Mouse (Mus musculus) small intestine, adult 2 months (tissue): ENCODE measurements at regions not wholly inside any gene's neighbourhood (a gene's known extent, or its start where the extent isn't known, plus 50 kb on each side); places are given as distances from the start of the nearest gene placed in this dataset.

ENCODE experiments used
- H3K27ac ChIP-seq: fragments of 200-500 bp; 2 replicates; pipeline ENCODE4 v1.5.1; 2012; ENCODE audit warnings: low read depth, low read length, control low read depth, inconsistent platforms; ENCODE audit not compliant: insufficient read depth
- H3K27me3 ChIP-seq: fragments of 200-500 bp; 2 replicates; pipeline ENCODE4 v1.6.1; 2012; ENCODE audit warnings: mild to moderate bottlenecking, moderate library complexity, low read length, inconsistent platforms; ENCODE audit not compliant: control insufficient read depth, insufficient read depth
- H3K36me3 ChIP-seq: fragments of 200-500 bp; 2 replicates; pipeline ENCODE4 v1.6.1; 2012; ENCODE audit warnings: mild to moderate bottlenecking, low read length, control low read depth, inconsistent platforms; ENCODE audit not compliant: control insufficient read depth, insufficient read depth
- H3K4me1 ChIP-seq: fragments of 200-500 bp; 2 replicates; pipeline ENCODE4 v1.6.1; 2012; ENCODE audit warnings: low read length, inconsistent platforms, mixed read lengths; ENCODE audit not compliant: control insufficient read depth, insufficient read depth, insufficient read length
- H3K4me3 ChIP-seq: fragments of 200-500 bp; 2 replicates; pipeline ENCODE4 v1.5.1; 2012; ENCODE audit warnings: low read depth, mild to moderate bottlenecking, control low read depth, inconsistent platforms, low read length, moderate library complexity
- CTCF ChIP-seq: fragments of 200-500 bp; IDR thresholded peaks from 2 replicates; pipeline ENCODE4 v1.5.1; 2012; ENCODE audit warnings: low read depth, mild to moderate bottlenecking, control low read depth, inconsistent platforms, low read length, moderate library complexity, mixed read lengths; ENCODE audit not compliant: insufficient replicate concordance, insufficient read length; ENCODE audit errors: extremely low read depth
- POLR2A ChIP-seq: fragments of 200-500 bp; IDR thresholded peaks from 2 replicates; pipeline ENCODE4 v1.6.1; 2012; ENCODE audit warnings: low read depth, mild to moderate bottlenecking, control low read depth, inconsistent platforms, low read length, moderate library complexity
- WGBS: fragments of 180-500 bp; shearing (Covaris S2); methylation state at CpG from one replicate; pipeline ENCODE4 v1.1.7; 2018; 5-methylcytosine and 5-hydroxymethylcytosine counted together

- H3K27me3 ChIP-seq, result no peaks in the 10 kb centered on the region
- H3K36me3 ChIP-seq, result no peaks in the 10 kb centered on the region
- no peaks in the 10 kb centered on the region for H3K4me1 ChIP-seq
- no peak overlapping the region for H3K4me3 ChIP-seq
- no peak for TF ChIP-seq CTCF
- no peak for TF ChIP-seq POLR2A
- no peak overlapping the region for H3K27ac ChIP-seq
- WGBS, result 76% methylated on average over 5 of the region's 5 CpGs
These were observed 54.6 kb downstream of the Mex3b start for GRCm38 (mm10) chr7:82921722-82922121.

DNA sequence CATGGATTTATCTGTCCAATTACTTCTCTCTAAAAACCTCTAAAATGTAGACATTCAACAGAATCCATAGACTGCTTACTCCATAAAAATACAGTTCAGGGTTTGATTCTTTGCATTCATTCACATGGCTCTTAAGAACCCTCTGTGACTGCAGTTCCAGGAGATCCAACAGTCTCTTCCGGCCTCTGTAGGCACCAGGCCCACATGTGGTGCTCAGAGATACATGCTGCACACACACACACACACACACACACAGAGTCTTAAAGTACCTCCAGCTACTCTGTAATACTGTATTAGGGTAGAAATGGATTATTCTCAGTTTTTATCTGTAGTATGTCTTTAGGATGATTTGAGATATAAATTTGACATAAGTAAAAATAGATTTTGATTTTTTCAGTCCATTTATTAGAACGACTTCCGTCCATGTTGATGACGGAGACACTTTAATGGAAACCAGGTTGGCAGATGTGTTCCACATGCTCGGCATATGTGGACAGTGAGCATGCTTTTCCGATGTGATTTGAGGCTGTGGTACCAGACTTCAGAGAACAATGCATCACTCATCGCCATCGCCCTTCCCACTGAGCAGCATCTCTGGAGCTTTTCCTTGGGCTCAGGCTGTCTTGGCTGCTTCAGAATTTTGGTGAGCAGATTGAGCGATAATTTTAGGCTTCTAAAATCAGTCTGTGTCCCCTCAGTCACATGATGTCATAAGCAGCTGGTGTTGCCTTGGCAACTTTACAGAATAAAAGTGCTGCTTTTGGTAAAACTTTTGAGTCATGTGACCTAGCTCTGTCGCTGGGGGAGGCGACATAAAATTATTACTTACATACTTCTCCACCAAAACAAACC lies 56.3 kb downstream of the Mex3b start:
- no peak for TF ChIP-seq CTCF
- no peak for TF ChIP-seq POLR2A
- no peaks in the 10 kb centered on the region for H3K27me3 ChIP-seq
- no peaks in the 10 kb centered on the region for H3K36me3 ChIP-seq
- WGBS, result 73% methylated on average over 11 of the region's 11 CpGs
- H3K4me3 ChIP-seq, result no peak overlapping the region
- no peaks in the 10 kb centered on the region for H3K4me1 ChIP-seq
- no peak overlapping the region for H3K27ac ChIP-seq

- H3K4me1 ChIP-seq, result no peaks in the 10 kb centered on the region
- TF ChIP-seq POLR2A, result no peak
- TF ChIP-seq CTCF, result no peak
- 68% methylated on average over 3 of the region's 3 CpGs for WGBS
- no peaks in the 10 kb centered on the region for H3K36me3 ChIP-seq
- no peaks in the 10 kb centered on the region for H3K27me3 ChIP-seq
- no peak overlapping the region for H3K27ac ChIP-seq
- H3K4me3 ChIP-seq, result no peak overlapping the region
These were observed 57.0 kb downstream of the Mex3b start for GRCm38 (mm10) chr7:82924092-82924491.

DNA sequence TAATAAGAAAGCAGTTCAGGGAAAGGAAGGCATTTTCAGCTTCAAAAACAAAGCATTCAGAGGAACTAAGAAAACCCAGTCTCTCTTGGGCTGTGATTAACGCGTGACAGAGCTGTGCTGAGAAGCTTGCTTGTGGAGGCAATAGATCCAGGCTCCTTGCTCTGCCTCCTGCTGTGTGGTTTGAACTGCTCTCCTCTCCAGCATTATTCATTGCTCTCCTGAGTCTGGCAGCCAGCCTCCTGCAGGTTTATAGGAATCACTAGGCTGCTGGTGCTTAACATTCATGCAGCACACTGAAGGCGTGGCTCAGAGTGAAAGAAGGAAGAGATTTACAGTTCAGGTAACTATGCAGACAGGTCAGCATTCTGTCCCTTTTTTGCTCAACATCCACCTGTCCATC lies 71.2 kb downstream of the Mex3b start:
- H3K27ac ChIP-seq, result no peak overlapping the region
- H3K4me1 ChIP-seq, result no peaks in the 10 kb centered on the region
- no peaks in the 10 kb centered on the region for H3K27me3 ChIP-seq
- 55% methylated on average over 3 of the region's 3 CpGs for WGBS
- H3K4me3 ChIP-seq, result no peak overlapping the region
- TF ChIP-seq CTCF (no peak), POLR2A (no peak)
- H3K36me3 ChIP-seq, result no peaks in the 10 kb centered on the region

- no peak overlapping the region for H3K27ac ChIP-seq
- 93% methylated on average over 11 of the region's 11 CpGs for WGBS
These were observed 72.4 kb downstream of the Mex3b start for GRCm38 (mm10) chr7:82939536-82939935.

DNA sequence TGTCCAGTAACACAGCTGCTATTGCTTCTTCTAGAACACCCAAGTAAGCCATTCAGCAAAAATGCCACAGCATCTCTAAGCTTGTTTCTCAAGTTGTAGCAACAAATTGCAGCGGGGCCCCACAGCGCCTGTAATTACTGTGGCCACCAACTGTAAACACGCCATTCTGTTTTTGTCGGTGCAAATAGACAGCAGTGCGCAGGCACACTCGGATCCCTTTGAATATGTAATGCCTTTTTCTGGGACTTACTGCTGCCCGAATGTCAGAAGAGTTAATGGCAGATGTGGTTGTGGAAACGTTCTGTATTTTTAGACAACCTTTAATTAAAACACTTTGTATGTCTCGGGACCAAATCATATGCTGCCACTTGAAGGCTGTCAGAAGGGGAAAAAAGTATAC lies 76.2 kb downstream of the Mex3b start:
- Histone ChIP-seq H3K36me3 (no peaks in the 10 kb centered on the region), H3K4me3 (no peak overlapping the region), H3K27ac (no peak overlapping the region), H3K27me3 (no peaks in the 10 kb centered on the region), H3K4me1 (no peaks in the 10 kb centered on the region)
- 79% methylated on average over 9 of the region's 9 CpGs for WGBS
- TF ChIP-seq CTCF, result no peak
- TF ChIP-seq POLR2A, result no peak

More at GRCm38 (mm10) chr7:82939536-82939935, 72.4 kb downstream of the Mex3b start:
- Histone ChIP-seq H3K27me3 (no peaks in the 10 kb centered on the region), H3K36me3 (no peaks in the 10 kb centered on the region), H3K4me1 (no peaks in the 10 kb centered on the region), H3K4me3 (no peak overlapping the region)
- TF ChIP-seq POLR2A, result no peak
- no peak for TF ChIP-seq CTCF

DNA sequence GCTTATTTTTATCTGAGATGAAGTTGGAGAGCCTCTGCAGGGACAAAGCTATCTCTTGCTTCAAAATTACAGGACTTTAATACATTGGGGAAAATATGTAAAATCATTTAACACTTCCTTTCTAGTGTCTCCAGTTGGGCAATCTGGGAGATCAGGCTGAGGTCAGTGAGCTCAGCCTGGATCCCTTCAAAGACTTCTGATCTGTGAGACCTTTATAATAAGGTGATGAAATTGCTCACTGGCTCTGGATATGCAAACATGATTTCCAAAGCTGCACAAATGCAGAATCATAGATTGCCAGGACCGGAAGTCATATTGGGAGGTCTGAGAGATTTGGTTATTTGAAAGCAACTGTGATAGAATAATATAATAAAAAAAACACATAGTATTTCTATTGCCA lies 76.7 kb downstream of the Mex3b start:
- WGBS, result 93% methylated on average over 1 of the region's 1 CpGs
- no peaks in the 10 kb centered on the region for H3K27me3 ChIP-seq
- TF ChIP-seq POLR2A (no peak), CTCF (no peak)
- H3K27ac ChIP-seq, result no peak overlapping the region
- H3K4me1 ChIP-seq, result no peaks in the 10 kb centered on the region
- no peaks in the 10 kb centered on the region for H3K36me3 ChIP-seq
- H3K4me3 ChIP-seq, result no peak overlapping the region
